Mouse (Mus musculus) spleen, adult 2 months (tissue): ENCODE measurements at regions not wholly inside any gene's neighbourhood (a gene's known extent, or its start where the extent isn't known, plus 50 kb on each side); places are given as distances from the start of the nearest gene placed in this dataset.
A peak's percentile ranks its signal among the peaks of the same experiment; 100 is the strongest.

Source experiments
- DNase-seq, 2 experiments: peaks; one replicate each; pipeline versions ENCODE4 v3.0.0 to v3.0.0-alpha.2; 2012 to 2021; ENCODE audit warnings: low spot score in 2 of 2, low read depth in 1 of 2
- H3K27ac ChIP-seq: fragments of 200-500 bp; 2 replicates; pipeline ENCODE4 v1.5.1; 2012; ENCODE audit warnings: low read length, inconsistent platforms; ENCODE audit not compliant: insufficient read depth
- H3K27me3 ChIP-seq: fragments of 200-500 bp; 2 replicates; pipeline ENCODE4 v1.6.1; 2012; ENCODE audit warnings: mild to moderate bottlenecking, moderate library complexity, low read length, inconsistent platforms; ENCODE audit not compliant: control insufficient read depth, insufficient read depth
- H3K36me3 ChIP-seq: fragments of 200-500 bp; 2 replicates; pipeline ENCODE4 v1.6.1; 2012; ENCODE audit warnings: mild to moderate bottlenecking, low read length, inconsistent platforms; ENCODE audit not compliant: control insufficient read depth, insufficient read depth
- H3K4me1 ChIP-seq: fragments of 200-500 bp; 2 replicates; pipeline ENCODE4 v1.6.1; 2011; ENCODE audit warnings: inconsistent platforms; ENCODE audit not compliant: control insufficient read depth, insufficient read depth, insufficient read length
- H3K4me3 ChIP-seq: fragments of 200-500 bp; 2 replicates; pipeline ENCODE4 v1.5.1; 2011; ENCODE audit warnings: mild to moderate bottlenecking, inconsistent platforms; ENCODE audit not compliant: insufficient read depth, insufficient read length; ENCODE audit errors: extremely low read depth
- CTCF ChIP-seq: fragments of 200-500 bp; IDR thresholded peaks from 2 replicates; pipeline ENCODE4 v1.5.1; 2011; ENCODE audit warnings: mild to moderate bottlenecking, inconsistent platforms; ENCODE audit not compliant: insufficient read depth, insufficient read length, insufficient replicate concordance; ENCODE audit errors: extremely low read depth
- POLR2A ChIP-seq: fragments of 200-500 bp; IDR thresholded peaks from 2 replicates; pipeline ENCODE4 v1.6.1; 2011; ENCODE audit warnings: low read depth, low read length, inconsistent platforms
- WGBS: fragments of 180-500 bp; shearing (Covaris S2); methylation state at CpG from one replicate; pipeline ENCODE4 v1.1.7; 2018; 5-methylcytosine and 5-hydroxymethylcytosine counted together

DNA sequence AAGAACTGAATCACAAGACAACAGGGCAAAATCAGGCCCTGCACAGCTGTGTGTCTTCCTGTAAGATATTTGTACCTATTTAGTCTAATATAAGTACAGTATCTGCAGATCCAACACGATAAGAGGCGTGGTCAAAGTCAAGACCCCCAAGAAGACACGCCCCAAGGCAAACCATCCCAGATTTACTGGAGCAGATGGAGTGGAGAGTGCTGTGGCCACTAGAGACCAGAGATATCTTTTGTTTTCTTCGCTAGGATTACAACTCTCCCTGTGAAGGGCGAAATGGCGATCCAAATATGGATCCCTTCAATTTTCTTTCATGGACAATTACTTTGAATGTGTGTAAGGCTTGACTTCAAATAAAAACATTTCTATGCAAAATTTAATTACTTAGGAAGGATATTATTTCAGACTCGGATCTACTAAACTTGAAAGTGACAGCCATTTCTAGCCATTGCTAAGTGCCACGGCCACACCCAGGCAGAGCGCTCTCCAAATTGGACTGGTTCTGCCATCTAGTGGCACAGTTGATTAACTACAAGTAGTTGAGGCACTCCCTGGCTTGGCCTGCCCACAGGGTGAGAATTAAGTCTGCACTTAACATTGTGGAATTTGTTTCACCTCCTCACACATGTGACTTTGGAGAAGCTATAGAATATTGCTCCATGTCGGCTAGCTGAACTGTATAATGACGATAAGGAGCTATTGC is 140.4 kb upstream of the Gm9833 start:
- Histone ChIP-seq H3K27me3 (no peaks in the 10 kb centered on the region), H3K4me1 (no peaks in the 10 kb centered on the region; the same call in 1 of the 2 replicates), H3K36me3 (no peaks in the 10 kb centered on the region), H3K4me3 (no peak overlapping the region), H3K27ac (no peak overlapping the region)
- WGBS: 56% methylated on average over 11 of the region's 11 CpGs
- TF ChIP-seq CTCF (peak; percentile 86; the same call in 1 of the 2 replicates), POLR2A (no peak)
- DNase-seq: peak; percentile 46 to 68

GRCm38 (mm10) chr3:9948114-9948513 is 139.8 kb upstream of the Gm9833 start:
- Histone ChIP-seq H3K36me3 (no peaks in the 10 kb centered on the region), H3K4me1 (no peaks in the 10 kb centered on the region), H3K4me3 (no peak overlapping the region), H3K27me3 (no peaks in the 10 kb centered on the region), H3K27ac (no peak overlapping the region)
- TF ChIP-seq CTCF (no peak), POLR2A (no peak)
- WGBS: 79% methylated on average over 7 of the region's 7 CpGs
- no peak for DNase-seq

DNA sequence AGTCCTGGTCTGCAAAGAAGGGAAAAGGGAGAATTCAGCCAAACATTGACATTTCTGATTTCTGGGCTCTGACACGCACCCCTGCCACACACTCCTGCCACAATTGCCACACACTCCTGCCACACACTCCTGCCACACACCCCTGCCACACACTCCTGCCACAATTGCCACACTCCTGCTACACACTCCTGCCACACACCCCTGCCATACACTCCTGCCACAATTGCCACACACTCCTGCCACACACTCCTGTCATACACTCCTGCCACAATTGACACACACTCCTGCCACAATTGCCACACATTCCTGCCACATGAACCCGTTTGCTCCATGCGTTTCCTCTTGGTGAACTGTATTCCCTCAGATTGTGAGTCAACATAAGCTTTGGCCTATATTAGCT is 130.0 kb upstream of the Gm9833 start:
- WGBS: 97% methylated on average over 3 of the region's 3 CpGs
- no peaks in the 10 kb centered on the region for H3K27me3 ChIP-seq
- H3K4me1 ChIP-seq: no peaks in the 10 kb centered on the region
- no peak overlapping the region for H3K4me3 ChIP-seq
- DNase-seq: no peak
- TF ChIP-seq CTCF (no peak), POLR2A (no peak)
- no peak overlapping the region for H3K27ac ChIP-seq
- H3K36me3 ChIP-seq: no peaks in the 10 kb centered on the region

DNA sequence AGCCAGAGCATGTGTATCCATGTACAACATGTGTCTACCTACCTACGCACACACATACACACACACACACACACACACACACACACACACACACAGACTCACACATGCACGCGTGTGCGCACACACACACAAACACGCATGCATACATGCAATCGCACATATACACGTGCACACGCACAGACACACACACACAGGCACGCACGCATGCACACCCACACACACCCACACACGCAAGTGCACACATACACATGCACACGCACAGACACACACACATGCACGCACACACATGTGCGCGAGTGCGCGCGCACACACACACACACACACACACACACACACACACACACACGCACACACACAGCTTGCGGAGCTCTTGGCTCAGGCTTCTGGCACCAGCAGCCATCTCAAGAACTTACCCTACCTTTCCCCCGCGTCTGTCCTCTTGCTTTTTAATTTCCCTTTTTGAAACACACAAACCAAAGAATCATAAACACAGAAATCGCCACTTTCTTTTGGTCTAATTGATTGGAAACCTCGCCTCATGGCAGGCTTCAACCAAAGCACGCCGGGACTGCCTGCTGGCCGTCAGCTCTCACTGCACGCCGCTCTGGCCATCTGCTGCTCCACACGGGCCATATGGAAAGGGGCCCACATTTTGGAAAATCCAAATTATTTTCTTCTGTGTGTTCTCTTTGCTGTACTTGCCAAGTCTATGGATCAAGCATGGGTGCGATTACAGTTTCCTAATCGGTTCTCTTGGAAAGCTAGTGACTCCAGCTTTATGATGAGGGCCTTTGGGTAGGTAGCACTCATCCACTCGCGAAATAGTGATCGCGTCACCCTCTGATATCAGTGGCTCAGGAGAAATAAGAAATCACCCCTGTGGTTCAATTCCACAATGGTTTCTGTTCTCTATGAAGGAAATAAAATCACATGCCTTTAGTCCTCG is 127.9 kb upstream of the Gm9833 start:
- Histone ChIP-seq H3K4me1 (no peaks in the 10 kb centered on the region), H3K27me3 (no peaks in the 10 kb centered on the region), H3K36me3 (no peaks in the 10 kb centered on the region), H3K4me3 (no peak overlapping the region), H3K27ac (no peak overlapping the region)
- DNase-seq: no peak
- TF ChIP-seq CTCF (no peak), POLR2A (no peak)
- WGBS: 96% methylated on average over 37 of the region's 37 CpGs

DNA sequence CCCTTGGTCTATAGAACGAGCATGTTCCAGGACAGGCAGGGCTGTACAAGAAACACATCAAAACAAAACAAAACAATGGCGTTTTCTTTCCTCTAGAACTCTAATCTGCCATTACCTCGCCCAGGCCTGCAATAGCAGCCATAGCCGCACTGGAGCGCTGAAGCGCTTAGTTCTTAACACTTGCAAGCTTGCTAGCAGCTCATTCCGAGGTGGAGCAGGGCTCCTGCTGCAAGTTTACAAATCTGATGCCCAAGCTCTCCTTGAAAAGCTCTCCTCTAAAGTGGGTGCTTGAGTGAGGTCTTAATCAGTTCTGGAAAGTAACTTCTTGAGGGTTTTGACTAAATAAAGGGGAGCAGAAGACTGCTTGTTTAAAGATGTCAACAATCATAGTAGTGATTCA is 127.2 kb upstream of the Gm9833 start:
- Histone ChIP-seq H3K27me3 (no peaks in the 10 kb centered on the region), H3K27ac (no peak overlapping the region), H3K36me3 (no peaks in the 10 kb centered on the region), H3K4me3 (no peak overlapping the region), H3K4me1 (no peaks in the 10 kb centered on the region)
- WGBS: 66% methylated on average over 7 of the region's 7 CpGs
- no peak for DNase-seq
- TF ChIP-seq CTCF (no peak), POLR2A (no peak)
